Mouse (Mus musculus) liver, embryonic 14.5 days (tissue): Measurements from ENCODE around the gene Slc19a2. TPM values are rescaled to one million over a fixed set of nuclear protein-coding genes. Genes with fewer than 3 reads are reported as not detected.

ENCODE experiments used
- ATAC-seq: fragments of 200-750 bp; cut with Nextera tagmentation; 2 replicates; pipeline ENCODE4 v1.8.0; 2017; ENCODE audit warnings: moderate number of reproducible peaks, mild to moderate bottlenecking, moderate library complexity; ENCODE audit not compliant: insufficient read depth
- DNase-seq, 3 experiments: peaks; one replicate each; pipeline ENCODE4 v3.0.0-alpha.2; 2012 to 2013; ENCODE audit warnings: low read depth in 3 of 3, low spot score in 3 of 3
- H3K27ac ChIP-seq: fragments of 300-500 bp; sonication (generic); 2 replicates; pipeline ENCODE4 v1.5.1; 2014; ENCODE audit warnings: moderate library complexity, mild to moderate bottlenecking, control low read depth, inconsistent platforms
- H3K27me3 ChIP-seq: fragments of 300-500 bp; sonication (generic); 2 replicates; pipeline ENCODE4 v1.6.1; 2014; ENCODE audit warnings: mild to moderate bottlenecking, low read length, moderate library complexity; ENCODE audit not compliant: control insufficient read depth, insufficient read depth
- H3K36me3 ChIP-seq: fragments of 300-500 bp; sonication (generic); replicated peaks from 2 replicates; pipeline ENCODE4 v1.6.1; 2014; ENCODE audit warnings: low read depth; ENCODE audit not compliant: control insufficient read depth, insufficient read depth
- H3K4me1 ChIP-seq, 2 experiments: fragments of 200-500 bp in 1 of 2; fragments of 300-500 bp in 1 of 2; sonication (generic) in 1 of 2; replicated peaks; 2 replicates each; pipeline ENCODE4 v1.6.1; 2012 to 2014; ENCODE audit warnings: antibody characterized with exemption in 1 of 2, inconsistent platforms in 1 of 2, low read length in 1 of 2; ENCODE audit not compliant: control insufficient read depth in 2 of 2, insufficient read depth in 2 of 2
- H3K4me2 ChIP-seq: fragments of 300-500 bp; sonication (generic); 2 replicates; pipeline ENCODE4 v1.6.1; 2014; ENCODE audit warnings: low read depth, mild to moderate bottlenecking, control low read depth, moderate library complexity
- H3K4me3 ChIP-seq, 2 experiments: fragments of 200-500 bp in 1 of 2; fragments of 300-500 bp in 1 of 2; sonication (generic) in 1 of 2; 2 replicates each; pipeline ENCODE4 v1.5.1; 2012 to 2014; ENCODE audit warnings: low read depth in 2 of 2, low read length in 2 of 2, mild to moderate bottlenecking in 2 of 2, control low read depth in 1 of 2, inconsistent platforms in 1 of 2, moderate library complexity in 1 of 2; ENCODE audit not compliant: insufficient read depth in 1 of 2
- H3K9ac ChIP-seq: fragments of 300-500 bp; sonication (generic); replicated peaks from 2 replicates; pipeline ENCODE4 v1.6.1; 2014; ENCODE audit warnings: mild to moderate bottlenecking, control low read depth, moderate library complexity
- H3K9me3 ChIP-seq: fragments of 300-500 bp; sonication (generic); 2 replicates; pipeline ENCODE4 v1.6.1; 2016; ENCODE audit warnings: low read length, mixed read lengths; ENCODE audit not compliant: control insufficient read depth
- CTCF ChIP-seq: IDR thresholded peaks from 2 replicates; pipeline ENCODE4 v1.5.1; 2016; ENCODE audit warnings: antibody characterized with exemption, low read depth, control low read depth
- EP300 ChIP-seq: IDR thresholded peaks from 2 replicates; pipeline ENCODE4 v1.6.1; 2016; ENCODE audit warnings: antibody characterized with exemption, low read depth
- WGBS: fragments of 180-500 bp; shearing (Covaris S2); extraction: QIAGEN DNeasy Blood & Tissue Kit; methylation state at CpG from one replicate; pipeline ENCODE4 v1.1.7; 2014; ENCODE audit not compliant: insufficient replicate concordance; 5-methylcytosine and 5-hydroxymethylcytosine counted together
- polyA plus RNA-seq, 2 experiments: library from polyadenylated mRNA; depleted of rRNA in 1 of 2; stranded (reverse) in 1 of 2; unstranded in 1 of 2; fragments of >200 nt; fragmentation: Nextera tagmentation in 1 of 2; extraction: Ambion mirVana in 1 of 2; gene quantifications; 2 replicates each; pipeline versions ENCODE4 v1.2.1 to v1.2.3; 2012 to 2014

The Slc19a2 gene
- polyA plus RNA-seq, 2 experiments = 13.0 to 19.6 TPM

GRCm38 (mm10) chr1:164241494-164241893 is 7.4 kb upstream of the Slc19a2 start:
- Histone ChIP-seq H3K4me1 (no peaks in the 10 kb centered on the region; a peak in 1 of 4 replicates), H3K4me2 (no peak overlapping the region), H3K9ac (no peak overlapping the region), H3K27me3 (no peaks in the 10 kb centered on the region), H3K36me3 (no peaks in the 10 kb centered on the region), H3K4me3 (no peak overlapping the region), H3K9me3 (no peaks in the 10 kb centered on the region), H3K27ac (no peak overlapping the region)
- TF ChIP-seq CTCF = no peak
- no peak for TF ChIP-seq EP300
- ATAC-seq (no peak), DNase-seq (no peak)
- WGBS = 57% methylated on average over 2 of the region's 2 CpGs

- H3K27me3 ChIP-seq = no peaks in the 10 kb centered on the region
- no peak overlapping the region for H3K4me3 ChIP-seq
- peaks cover 1 to 3% of the 10 kb centered on the region in 2 experiments for H3K4me1 ChIP-seq
- H3K4me2 ChIP-seq = no peak overlapping the region
- 68% methylated on average over 8 of the region's 8 CpGs for WGBS
- TF ChIP-seq EP300 (no peak), CTCF (no peak)
- ATAC-seq (no peak), DNase-seq (no peak)
- H3K9ac ChIP-seq = no peak overlapping the region
- H3K9me3 ChIP-seq = no peaks in the 10 kb centered on the region
- H3K27ac ChIP-seq = no peak overlapping the region
- H3K36me3 ChIP-seq = no peaks in the 10 kb centered on the region
Measured at GRCm38 (mm10) chr1:164242809-164243208, 6.0 kb upstream of the Slc19a2 start.

GRCm38 (mm10) chr1:164247442-164247841 is 1.4 kb upstream of the Slc19a2 start:
- H3K9ac ChIP-seq = no peak overlapping the region
- ATAC-seq = no peak
- H3K36me3 ChIP-seq = no peaks in the 10 kb centered on the region
- DNase-seq = no peak
- H3K27ac ChIP-seq = no peak overlapping the region
- TF ChIP-seq CTCF (no peak), EP300 (no peak)
- peaks cover 21 to 22% of the 10 kb centered on the region in 2 experiments for H3K4me1 ChIP-seq
- no peak overlapping the region; a peak in 1 of 4 replicates for H3K4me3 ChIP-seq
- H3K4me2 ChIP-seq = peak overlapping the region; percentile 80
- H3K9me3 ChIP-seq = no peaks in the 10 kb centered on the region
- WGBS = 53% methylated on average over 8 of the region's 8 CpGs
- no peaks in the 10 kb centered on the region for H3K27me3 ChIP-seq

- ATAC-seq = no peak
- no peaks in the 10 kb centered on the region for H3K9me3 ChIP-seq
- H3K4me1 ChIP-seq = peaks cover 21 to 22% of the 10 kb centered on the region in 2 experiments
- peak overlapping the region; percentile 54; the same call in 1 of the 2 replicates for H3K27ac ChIP-seq
- no peaks in the 10 kb centered on the region for H3K36me3 ChIP-seq
- peak overlapping the region; percentile 80 for H3K4me2 ChIP-seq
- H3K9ac ChIP-seq = peak overlapping the region; percentile 57
- H3K4me3 ChIP-seq = peak overlapping the region; percentile 29 to 91
- no peaks in the 10 kb centered on the region for H3K27me3 ChIP-seq
- WGBS = 14% methylated on average over 10 of the region's 10 CpGs
- DNase-seq = no peak
- TF ChIP-seq CTCF (no peak), EP300 (no peak)
Measured at GRCm38 (mm10) chr1:164247971-164248370, 875 bp upstream of the Slc19a2 start.

- TF ChIP-seq CTCF (no peak), EP300 (no peak)
- Histone ChIP-seq H3K36me3 (no peaks in the 10 kb centered on the region), H3K4me2 (peak overlapping the region; percentile 91), H3K9ac (peak overlapping the region; percentile 87), H3K27me3 (no peaks in the 10 kb centered on the region), H3K27ac (peak overlapping the region; percentile 69), H3K9me3 (no peaks in the 10 kb centered on the region), H3K4me3 (peak overlapping the region; percentile 77 to 91), H3K4me1 (peaks cover 22 to 24% of the 10 kb centered on the region in 2 experiments)
- under 1% methylated on average over 33 of the region's 33 CpGs for WGBS
- peak in 1 of 3 experiments; percentile 9 for DNase-seq
- peak; percentile 24 for ATAC-seq
Measured at GRCm38 (mm10) chr1:164249332-164249711, 476 bp downstream of the Slc19a2 start.
